Mouse (Mus musculus): ENCODE results near the gene Tmem231. TPM values are rescaled to one million over a fixed set of nuclear protein-coding genes. Genes with fewer than 3 reads are reported as not detected.

Gene Tmem231
- total RNA-seq, 4 experiments from 2014 or later: 6.3 to 12.4 (median 9.5) TPM

Other genes with a start within 250 kb of the Tmem231 start
- not detected for gene Ctrb1, start 242.9 kb downstream of the Tmem231 start, total RNA-seq (2022)
- 100 to 1,000 TPM in 2 of 4 experiments, 10 to 100 TPM in 2; 86.1 to 150 (median 104) TPM for gene Bcar1, start 190.1 kb downstream of the Tmem231 start, total RNA-seq (2022)
- 10 to 100 TPM; 65.3 to 81.8 (median 72.3) TPM for gene Cfdp1, start 79.6 kb downstream of the Tmem231 start, total RNA-seq (2022)
- 1 to 10 TPM; 6.4 to 9.1 (median 8.5) TPM for gene Tmem170, start 57.1 kb downstream of the Tmem231 start, total RNA-seq (2022)
- gene Chst5, start 23.4 kb downstream of the Tmem231 start, total RNA-seq (2022): not detected
- 100 to 1,000 TPM; 168 to 223 (median 188) TPM for gene Gabarapl2, start 6.8 kb upstream of the Tmem231 start, total RNA-seq (2022)
- 1 to 10 TPM; 4.4 to 6.1 (median 5.6) TPM for gene Adat1, start 58.4 kb upstream of the Tmem231 start, total RNA-seq (2022)
- gene Kars, start 77.4 kb upstream of the Tmem231 start, total RNA-seq (2022): 100 to 1,000 TPM; 101 to 113 (median 106) TPM
- gene Terf2ip, start 77.5 kb upstream of the Tmem231 start, total RNA-seq (2022): 10 to 100 TPM; 23.5 to 26.6 (median 24.4) TPM
- under 1 TPM in 2 of 4 experiments, not detected in 2; 0.25 to 0.46 TPM for gene Gm6793, start 81.2 kb upstream of the Tmem231 start, total RNA-seq (2022)

All from adrenal gland, adult 8-10 months (tissue).